Mouse (Mus musculus) bone marrow, adult 2 months (tissue): ENCODE measurements at regions not wholly inside any gene's neighbourhood (a gene's known extent, or its start where the extent isn't known, plus 50 kb on each side); places are given as distances from the start of the nearest gene placed in this dataset.

Experiments
- H3K27ac ChIP-seq: fragments of 200-500 bp; 2 replicates; pipeline ENCODE4 v1.5.1; 2012; ENCODE audit warnings: low read depth, mild to moderate bottlenecking, control low read depth, inconsistent platforms, low read length; ENCODE audit not compliant: control insufficient read depth, poor library complexity, insufficient read depth
- H3K4me1 ChIP-seq: fragments of 200-500 bp; 2 replicates; pipeline ENCODE4 v1.6.1; 2011; ENCODE audit warnings: low read length; ENCODE audit not compliant: control insufficient read depth, insufficient read depth
- H3K4me3 ChIP-seq: fragments of 200-500 bp; replicated peaks from 2 replicates; pipeline ENCODE3; 2011; ENCODE audit warnings: mild to moderate bottlenecking, low read depth, low read length, control low read depth; ENCODE audit not compliant: control insufficient read depth
- CTCF ChIP-seq: fragments of 200-500 bp; IDR thresholded peaks from 2 replicates; pipeline ENCODE4 v1.5.1; 2011; ENCODE audit warnings: low read length, control low read depth; ENCODE audit not compliant: control insufficient read depth, insufficient read depth
- POLR2A ChIP-seq: fragments of 200-500 bp; IDR thresholded peaks from 2 replicates; pipeline ENCODE4 v1.6.1; 2011; ENCODE audit warnings: low read depth, mild to moderate bottlenecking, control low read depth, low read length, borderline replicate concordance; ENCODE audit not compliant: control insufficient read depth
- WGBS: fragments of 180-500 bp; shearing (Covaris S2); methylation state at CpG from one replicate; pipeline ENCODE4 v1.1.7; 2018; 5-methylcytosine and 5-hydroxymethylcytosine counted together

DNA sequence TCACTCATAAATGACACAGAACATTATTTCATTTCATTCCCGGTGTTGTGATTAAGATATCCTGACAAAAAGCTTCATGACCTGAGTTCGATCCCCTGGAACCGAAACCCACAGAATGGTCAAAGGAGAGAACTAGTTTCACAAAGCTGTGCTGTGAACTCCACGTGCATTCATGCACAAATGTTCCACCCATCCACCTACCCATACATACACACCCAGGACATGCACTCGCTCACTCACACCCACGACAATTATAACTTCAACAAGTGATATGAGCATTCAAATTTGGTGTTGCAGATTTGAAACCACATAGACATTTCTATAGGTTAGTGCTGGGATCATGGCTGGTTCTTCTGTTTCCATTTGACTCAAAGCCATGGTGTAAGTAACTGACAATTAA lies 243.4 kb downstream of the Gm11361 start:
- 72% methylated on average over 6 of the region's 6 CpGs for WGBS
- Histone ChIP-seq H3K4me3 (no peak overlapping the region), H3K27ac (no peak overlapping the region), H3K4me1 (no peaks in the 10 kb centered on the region; the same call in 1 of the 2 replicates)
- no peak for TF ChIP-seq POLR2A
- TF ChIP-seq CTCF = no peak

- H3K4me3 ChIP-seq = no peak overlapping the region
- H3K27ac ChIP-seq = no peak overlapping the region
- 61% methylated on average over 4 of the region's 4 CpGs for WGBS
- TF ChIP-seq CTCF = no peak
- TF ChIP-seq POLR2A = no peak
- no peaks in the 10 kb centered on the region; the same call in 1 of the 2 replicates for H3K4me1 ChIP-seq
These were observed 240.2 kb downstream of the Gm11361 start for GRCm38 (mm10) chr13:28497483-28497882.

DNA sequence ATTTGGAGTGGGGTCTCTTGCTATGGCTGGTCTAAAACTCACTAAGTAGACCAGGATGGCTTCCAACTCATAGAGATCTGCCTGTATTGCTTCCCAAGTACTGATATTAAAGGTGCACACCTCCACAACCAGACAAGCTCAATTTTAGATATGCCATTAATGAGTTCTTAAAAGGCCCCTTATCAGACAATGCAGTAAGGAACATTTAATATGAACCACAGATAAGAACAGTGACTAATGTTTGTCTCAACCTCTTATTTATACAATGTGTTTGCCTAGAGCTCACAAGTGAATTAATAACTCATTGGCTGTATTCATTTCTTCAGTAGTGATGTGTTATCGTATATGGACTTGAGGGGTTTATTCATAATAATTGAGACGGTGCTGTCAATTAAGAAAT lies 234.7 kb downstream of the Gm11361 start:
- 81% methylated on average over 2 of the region's 2 CpGs for WGBS
- no peaks in the 10 kb centered on the region for H3K4me1 ChIP-seq
- H3K27ac ChIP-seq = no peak overlapping the region
- no peak overlapping the region for H3K4me3 ChIP-seq
- no peak for TF ChIP-seq POLR2A
- TF ChIP-seq CTCF = no peak

DNA sequence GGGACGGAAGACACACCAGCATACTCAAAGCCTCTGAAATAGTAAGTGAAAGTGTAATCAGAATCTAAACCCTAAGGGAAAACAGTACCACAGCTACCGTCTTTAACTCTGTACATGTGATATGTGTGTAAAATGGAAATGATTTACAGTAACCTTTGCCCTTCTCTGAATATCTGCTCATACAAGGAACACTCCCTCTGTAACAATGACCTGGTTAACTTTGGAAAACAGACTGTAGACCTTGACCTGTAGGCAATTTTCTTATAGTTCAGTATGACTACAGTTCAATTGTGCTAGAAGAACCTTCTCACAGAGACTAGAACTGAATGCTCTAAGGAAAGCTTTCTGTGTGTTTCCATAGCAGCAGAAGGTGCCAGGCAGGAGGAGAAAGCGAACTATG lies 226.4 kb downstream of the Gm11361 start:
- WGBS = 75% methylated on average over 3 of the region's 3 CpGs
- Histone ChIP-seq H3K4me3 (no peak overlapping the region), H3K4me1 (no peaks in the 10 kb centered on the region), H3K27ac (no peak overlapping the region)
- TF ChIP-seq POLR2A (no peak), CTCF (no peak)

GRCm38 (mm10) chr13:28481224-28481965 lies 224.1 kb downstream of the Gm11361 start:
- Histone ChIP-seq H3K4me3 (no peak overlapping the region), H3K4me1 (no peaks in the 10 kb centered on the region), H3K27ac (no peak overlapping the region)
- TF ChIP-seq CTCF = no peak
- TF ChIP-seq POLR2A = no peak
- WGBS = 81% methylated on average over 7 of the region's 7 CpGs

- Histone ChIP-seq H3K4me3 (no peak overlapping the region), H3K27ac (no peak overlapping the region), H3K4me1 (no peaks in the 10 kb centered on the region)
- no peak for TF ChIP-seq POLR2A
- TF ChIP-seq CTCF = no peak
- WGBS = 83% methylated on average over 2 of the region's 2 CpGs
These were observed 208.8 kb downstream of the Gm11361 start for GRCm38 (mm10) chr13:28466151-28466550.

- H3K27ac ChIP-seq = no peak overlapping the region
- no peak for TF ChIP-seq POLR2A
- TF ChIP-seq CTCF = no peak
- H3K4me1 ChIP-seq = no peaks in the 10 kb centered on the region
- WGBS = 71% methylated on average over 2 of the region's 2 CpGs
- no peak overlapping the region for H3K4me3 ChIP-seq
These were observed 208.0 kb downstream of the Gm11361 start for GRCm38 (mm10) chr13:28465187-28465880.

DNA sequence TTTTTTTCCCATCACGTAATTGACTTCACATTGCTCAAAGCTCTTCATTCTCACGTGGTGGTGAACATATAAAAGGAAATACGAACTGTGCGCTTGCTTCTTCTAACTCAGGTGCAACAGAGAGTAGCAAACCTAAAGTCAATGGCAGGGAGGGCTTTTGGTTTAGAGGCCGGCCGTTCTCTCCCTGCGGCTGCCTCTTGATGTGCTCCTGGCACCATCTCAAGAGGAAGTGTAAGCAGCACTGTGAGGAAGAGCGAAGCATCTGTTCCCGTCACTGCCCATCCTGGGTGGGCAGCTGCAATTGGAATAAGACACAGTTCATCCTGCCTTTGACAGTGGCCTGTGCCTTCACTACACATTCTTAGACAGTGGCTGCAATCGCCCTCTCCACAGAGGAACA lies 204.0 kb downstream of the Gm11361 start:
- Histone ChIP-seq H3K4me1 (no peaks in the 10 kb centered on the region), H3K4me3 (no peak overlapping the region), H3K27ac (no peak overlapping the region)
- no peak for TF ChIP-seq CTCF
- 81% methylated on average over 10 of the region's 10 CpGs for WGBS

DNA sequence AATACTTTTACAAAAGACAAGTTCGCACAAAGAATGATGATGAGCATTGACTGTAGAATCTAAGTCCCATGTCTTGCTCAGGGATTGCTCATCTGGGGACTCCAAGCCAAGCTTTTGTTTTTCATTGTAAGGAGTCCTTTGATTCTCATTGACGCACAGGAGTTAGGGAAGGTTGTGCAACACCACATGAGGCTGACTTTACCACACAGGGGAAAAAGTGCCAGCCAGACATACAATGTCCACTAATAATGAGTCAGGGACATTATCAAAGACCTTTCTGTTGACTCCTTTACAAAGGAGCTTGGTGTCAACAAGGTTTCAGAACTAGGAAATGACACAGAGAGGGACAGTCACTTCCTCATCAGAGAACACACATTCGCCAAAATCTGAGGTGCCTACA lies 200.1 kb downstream of the Gm11361 start:
- TF ChIP-seq CTCF (no peak), POLR2A (no peak)
- Histone ChIP-seq H3K27ac (no peak overlapping the region), H3K4me1 (no peaks in the 10 kb centered on the region), H3K4me3 (no peak overlapping the region)
- whole genome bisulfite sequencing = 57% methylated on average over 3 of the region's 3 CpGs
